Mouse (Mus musculus) CH12.LX (cell line): ENCODE measurements around the gene Fam71e2. TPM values are rescaled to one million over a fixed set of nuclear protein-coding genes. Genes with fewer than 3 reads are reported as not detected.

ENCODE experiments used
- DNase-seq: peaks from one replicate; pipeline ENCODE4 v3.0.0-alpha.2; 2013; ENCODE audit errors: extremely low read depth
- H3K27ac ChIP-seq: 2 replicates; pipeline ENCODE4 v1.5.1; 2012; ENCODE audit warnings: low read depth, mild to moderate bottlenecking, control low read depth, moderate library complexity; ENCODE audit not compliant: insufficient read depth
- H3K27me3 ChIP-seq: replicated peaks from 2 replicates; pipeline ENCODE3; 2012; ENCODE audit warnings: inconsistent platforms
- H3K36me3 ChIP-seq, 2 experiments: replicated peaks in 1 of 2; 2 replicates each; pipeline versions ENCODE3 to v1.6.1; 2012; ENCODE audit warnings: inconsistent platforms in 1 of 2, low read length in 1 of 2, mild to moderate bottlenecking in 1 of 2, mixed read lengths in 1 of 2, moderate library complexity in 1 of 2; ENCODE audit not compliant: control insufficient read depth in 1 of 2, insufficient read depth in 1 of 2
- H3K4me1 ChIP-seq, 2 experiments: 2 replicates each; pipeline ENCODE4 v1.6.1; 2012; ENCODE audit warnings: inconsistent platforms in 1 of 2, moderate library complexity in 1 of 2; ENCODE audit not compliant: insufficient read depth in 2 of 2, control insufficient read depth in 1 of 2
- H3K4me2 ChIP-seq: 2 replicates; pipeline ENCODE4 v1.6.1; 2012; ENCODE audit warnings: low read depth, mild to moderate bottlenecking, control low read depth; ENCODE audit not compliant: poor library complexity, insufficient read depth, severe bottlenecking
- H3K4me3 ChIP-seq, 3 experiments: fragments of 150-350 bp in 1 of 3; sonication (generic) in 1 of 3; replicated peaks in 1 of 3; 2 replicates each; pipeline versions ENCODE3 to v1.5.1; 2011 to 2012; ENCODE audit warnings: low read depth in 2 of 3, low read length in 2 of 3, mild to moderate bottlenecking in 2 of 3, moderate library complexity in 2 of 3, control low read depth in 1 of 3, improper control_type of control experiment in 1 of 3, inconsistent platforms in 1 of 3, mixed read lengths in 1 of 3; ENCODE audit not compliant: poor library complexity in 1 of 3
- H3K79me2 ChIP-seq: replicated peaks from 2 replicates; pipeline ENCODE4 v1.6.1; 2012; ENCODE audit warnings: mild to moderate bottlenecking, moderate library complexity; ENCODE audit not compliant: control insufficient read depth, poor library complexity, insufficient read depth, severe bottlenecking; ENCODE audit errors: extremely low read depth
- H3K9ac ChIP-seq: 2 replicates; pipeline ENCODE4 v1.6.1; 2012; ENCODE audit warnings: low read depth, mild to moderate bottlenecking, control low read depth, moderate library complexity; ENCODE audit not compliant: insufficient read depth
- H3K9me3 ChIP-seq: replicated peaks from 2 replicates; pipeline ENCODE3; 2012; ENCODE audit warnings: low read length, inconsistent platforms, mixed read lengths
- BHLHE40 ChIP-seq: IDR thresholded peaks from 2 replicates; pipeline ENCODE4 v1.6.1; 2011; ENCODE audit warnings: mild to moderate bottlenecking, low read depth, low read length, improper control_type of control experiment
- CHD1 ChIP-seq: IDR thresholded peaks from 2 replicates; pipeline ENCODE4 v1.6.1; 2012; ENCODE audit warnings: low read depth, low read length, improper control_type of control experiment, inconsistent platforms
- E2F4 ChIP-seq: IDR thresholded peaks from 2 replicates; pipeline ENCODE4 v1.6.1; 2011; ENCODE audit warnings: low read depth, low read length, improper control_type of control experiment; ENCODE audit not compliant: insufficient replicate concordance
- ELF1 ChIP-seq: IDR thresholded peaks from 2 replicates; pipeline ENCODE4 v1.6.1; 2014; ENCODE audit warnings: low read depth, mild to moderate bottlenecking, inconsistent platforms, low read length, improper control_type of control experiment
- EP300 ChIP-seq: IDR thresholded peaks from 2 replicates; pipeline ENCODE4 v1.6.1; 2011; ENCODE audit warnings: low read length, improper control_type of control experiment
- GABPA ChIP-seq: IDR thresholded peaks from 2 replicates; pipeline ENCODE4 v1.6.1; 2012; ENCODE audit warnings: low read depth, low read length, improper control_type of control experiment, inconsistent platforms; ENCODE audit not compliant: insufficient replicate concordance
- HCFC1 ChIP-seq: IDR thresholded peaks from 2 replicates; pipeline ENCODE4 v1.6.1; 2012; ENCODE audit warnings: low read depth, mild to moderate bottlenecking, inconsistent platforms, low read length, improper control_type of control experiment
- IRF4 ChIP-seq: IDR thresholded peaks from 2 replicates; pipeline ENCODE4 v1.6.1; 2014; ENCODE audit warnings: low read depth, mild to moderate bottlenecking, inconsistent platforms, low read length, improper control_type of control experiment
- JUN ChIP-seq: IDR thresholded peaks from 2 replicates; pipeline ENCODE4 v1.6.1; 2011; ENCODE audit warnings: low read depth, mild to moderate bottlenecking, low read length, improper control_type of control experiment, moderate library complexity; ENCODE audit not compliant: insufficient read depth
- JUND ChIP-seq: conservative IDR thresholded peaks from 2 replicates; pipeline ENCODE4 v1.6.1; 2011; ENCODE audit warnings: low read depth, low read length, improper control_type of control experiment
- MAFK ChIP-seq: IDR thresholded peaks from 2 replicates; pipeline ENCODE4 v1.6.1; 2011; ENCODE audit warnings: low read length, improper control_type of control experiment; ENCODE audit not compliant: insufficient replicate concordance
- MAX ChIP-seq: IDR thresholded peaks from 2 replicates; pipeline ENCODE4 v1.6.1; 2011; ENCODE audit warnings: low read length, improper control_type of control experiment
- MEF2A ChIP-seq: IDR thresholded peaks from 2 replicates; pipeline ENCODE4 v1.6.1; 2014; ENCODE audit warnings: low read depth, mild to moderate bottlenecking, inconsistent platforms, low read length, improper control_type of control experiment, borderline replicate concordance
- MYC ChIP-seq: IDR thresholded peaks from 2 replicates; pipeline ENCODE4 v1.6.1; 2011; ENCODE audit warnings: low read depth, mild to moderate bottlenecking, improper control_type of control experiment, low read length
- NELFE ChIP-seq: IDR thresholded peaks from 2 replicates; pipeline ENCODE4 v1.6.1; 2011; ENCODE audit warnings: low read depth, low read length, improper control_type of control experiment
- NRF1 ChIP-seq: IDR thresholded peaks from 2 replicates; pipeline ENCODE4 v1.6.1; 2014; ENCODE audit warnings: low read depth, mild to moderate bottlenecking, inconsistent platforms, low read length, improper control_type of control experiment, moderate library complexity
- PAX5 ChIP-seq: IDR thresholded peaks from 2 replicates; pipeline ENCODE4 v1.6.1; 2012; ENCODE audit warnings: low read length, inconsistent platforms, mixed read lengths
- POLR2AphosphoS2 ChIP-seq: IDR thresholded peaks from 2 replicates; pipeline ENCODE4 v1.6.1; 2011; ENCODE audit warnings: low read depth, low read length, improper control_type of control experiment
- RCOR1 ChIP-seq: conservative IDR thresholded peaks from 2 replicates; pipeline ENCODE4 v1.6.1; 2012; ENCODE audit warnings: low read depth, mild to moderate bottlenecking, inconsistent platforms, low read length, improper control_type of control experiment
- SIN3A ChIP-seq: IDR thresholded peaks from 2 replicates; pipeline ENCODE4 v1.6.1; 2012; ENCODE audit warnings: low read length, improper control_type of control experiment, inconsistent platforms
- TBP ChIP-seq: conservative IDR thresholded peaks from 2 replicates; pipeline ENCODE4 v1.6.1; 2011; ENCODE audit warnings: low read depth, low read length, improper control_type of control experiment
- TCF12 ChIP-seq: IDR thresholded peaks from 2 replicates; pipeline ENCODE4 v1.6.1; 2014; ENCODE audit warnings: low read depth, mild to moderate bottlenecking, inconsistent platforms, low read length, improper control_type of control experiment
- USF2 ChIP-seq: conservative IDR thresholded peaks from 2 replicates; pipeline ENCODE4 v1.6.1; 2011; ENCODE audit warnings: low read depth, low read length, improper control_type of control experiment
- ZC3H11A ChIP-seq: IDR thresholded peaks from 2 replicates; pipeline ENCODE4 v1.6.1; 2012; ENCODE audit warnings: low read depth, mild to moderate bottlenecking, inconsistent platforms, low read length, improper control_type of control experiment
- ZKSCAN1 ChIP-seq: IDR thresholded peaks from 2 replicates; pipeline ENCODE4 v1.6.1; 2012; ENCODE audit warnings: low read depth, inconsistent platforms, low read length, improper control_type of control experiment, borderline replicate concordance
- ZMIZ1 ChIP-seq: IDR thresholded peaks from 2 replicates; pipeline ENCODE4 v1.6.1; 2012; ENCODE audit warnings: low read depth, mild to moderate bottlenecking, inconsistent platforms, low read length, improper control_type of control experiment
- ZNF384 ChIP-seq: IDR thresholded peaks from 2 replicates; pipeline ENCODE4 v1.6.1; 2012; ENCODE audit warnings: low read depth, low read length, improper control_type of control experiment, inconsistent platforms
- dilution Hi-C: fragments of 300-500 bp; cut with MboI; formaldehyde crosslinking; loops from 2 replicates; pipeline ENCODE4 v1.14.3; 2020; ENCODE audit warnings: low sequenced_read_pairs; ENCODE audit not compliant: extremely low pct_unique_long_range_greater_than_20kb, extremely low pct_ligation_motif_present
- in situ Hi-C: fragments of 300-500 bp; cut with MboI; formaldehyde crosslinking; loops from 3 replicates; pipeline ENCODE4 v1.14.3; 2019; ENCODE audit warnings: low sequenced_read_pairs, low pct_ligation_motif_present, low pct_unique_long_range_greater_than_20kb, mixed read lengths
- polyA plus RNA-seq: library from polyadenylated mRNA; unstranded; fragments of >175 nt; gene quantifications from 2 replicates; pipeline ENCODE4 v1.2.1, GENCODE M21; 2012; ENCODE audit warnings: low read depth; ENCODE audit not compliant: insufficient read length
- total RNA-seq, 2 experiments: library from RNA; depleted of rRNA; stranded (reverse); fragments of 300-350 nt in 1 of 2; fragments of >200 nt in 1 of 2; gene quantifications; 2 replicates each; pipeline ENCODE4 v1.2.3; 2012 to 2014

Gene Fam71e2
- total and polyA plus RNA-seq, 3 experiments = not detected

DNA sequence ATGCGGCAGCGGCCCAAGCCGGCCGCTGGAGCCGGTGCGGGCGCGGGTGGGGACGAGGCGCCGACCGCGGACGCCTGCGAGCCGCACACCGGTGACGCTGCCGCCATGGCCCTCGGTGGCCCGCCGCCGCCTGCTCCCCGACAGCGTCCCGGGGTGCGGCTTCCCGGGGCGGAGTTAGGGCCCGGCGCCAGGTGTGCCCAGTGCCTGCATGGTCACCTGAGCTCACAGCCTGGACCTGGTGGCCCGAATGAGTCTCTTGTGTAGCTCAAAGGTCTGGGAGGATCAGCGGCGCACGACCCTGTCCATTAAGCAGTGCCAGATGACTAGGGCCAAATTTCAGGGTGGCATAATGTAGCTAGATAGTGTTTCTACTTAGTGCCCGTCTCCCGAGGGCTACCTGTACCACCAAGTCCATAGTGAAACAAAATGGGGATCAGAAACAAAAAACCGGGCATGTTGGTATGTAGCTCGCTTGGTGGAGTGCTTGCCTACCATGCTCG is 18.4 kb upstream of the Fam71e2 start, which contains the start of gene Tmem238:
Gene Tmem238 (minus strand): TSS at position 221 of the 500 bp plus-strand sequence.
- Histone ChIP-seq H3K27ac (peak within 1 kb of the TSS; percentile 79), H3K9ac (peak within 1 kb of the TSS; percentile 73), H3K27me3 (peaks cover 3% of the 10 kb centered on the region), H3K4me2 (peak within 1 kb of the TSS; percentile 83)
- in situ Hi-C loops = loop anchor here (10.0 kb wide), 2 partner anchors 85 to 165 kb away; no protein-coding TSS in a partner anchor
- TF ChIP-seq IRF4 = no peak
- TF ChIP-seq BHLHE40 = 0 out of 2 replicates have a peak, but pooled peaks have one; percentile 12
- TF ChIP-seq, all 38 proteins: peak for 1
- H3K79me2 ChIP-seq = peaks cover 17% of the 10 kb centered on the region
- peaks cover 13 to 23% of the 10 kb centered on the region in 2 experiments for H3K36me3 ChIP-seq
- H3K4me1 ChIP-seq = peaks cover 1 to 24% of the 10 kb centered on the region in 2 experiments; a peak in 2 of 4 replicates
- no peak for DNase-seq
- no peaks in the 10 kb centered on the region for H3K9me3 ChIP-seq
- peak within 1 kb of the TSS; percentile 48 to 87 (median 66) for H3K4me3 ChIP-seq
- dilution Hi-C loops = no loop called here

DNA sequence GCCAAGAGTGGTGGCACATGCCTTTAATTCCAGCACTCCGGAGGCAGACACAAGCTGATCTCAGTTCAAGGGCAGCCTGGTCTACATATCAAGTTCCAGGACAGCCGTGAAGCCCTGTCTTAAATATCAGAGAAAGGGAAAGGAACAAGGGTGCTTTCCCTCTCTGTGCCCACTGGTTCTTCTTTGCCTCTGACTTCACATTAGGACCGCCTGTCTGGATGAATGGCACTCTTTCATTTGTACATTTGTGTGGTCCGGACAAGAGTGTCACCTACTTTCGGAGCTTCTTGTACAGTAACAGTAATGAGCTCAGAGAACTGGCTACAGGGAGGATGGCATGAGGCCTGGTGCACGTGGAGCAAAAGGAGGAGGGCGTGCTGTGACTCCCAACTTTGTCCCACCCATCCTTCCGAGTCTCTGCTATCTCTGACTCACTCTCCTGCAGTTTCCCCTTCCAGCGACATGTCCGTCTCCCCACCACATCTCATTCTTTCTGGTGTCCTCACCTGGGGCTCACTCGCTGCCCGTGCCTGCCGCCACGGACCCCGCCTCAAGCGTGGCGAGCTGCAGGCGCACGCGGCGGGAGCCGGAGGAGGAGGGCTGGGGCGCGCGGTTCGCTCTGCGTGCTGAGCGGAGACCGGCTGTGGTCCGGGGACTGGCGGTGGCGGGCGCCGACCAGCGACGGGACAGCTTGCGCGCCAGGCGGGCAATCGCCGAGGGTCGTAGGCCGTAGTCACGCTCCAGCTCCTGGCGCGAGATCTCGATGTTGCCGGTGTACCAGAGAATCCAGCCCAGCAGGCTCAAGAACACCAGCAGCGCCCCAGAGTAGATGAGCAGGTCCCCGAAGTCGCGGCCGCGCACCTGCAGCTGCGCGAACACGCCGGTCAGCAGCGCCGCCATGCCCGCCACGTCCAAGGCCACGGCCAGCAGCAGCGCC is 17.7 kb upstream of the Fam71e2 start:
- Histone ChIP-seq H3K27me3 (peaks cover 3% of the 10 kb centered on the region), H3K27ac (peak overlapping the region; percentile 79), H3K4me2 (peak overlapping the region; percentile 83), H3K79me2 (peaks cover 9% of the 10 kb centered on the region), H3K9ac (peak overlapping the region; percentile 73), H3K4me1 (peaks cover 0 to 19% of the 10 kb centered on the region in 2 experiments; a peak in 2 of 4 replicates), H3K4me3 (peak overlapping the region; percentile 48 to 87 (median 66)), H3K9me3 (no peaks in the 10 kb centered on the region), H3K36me3 (peaks cover 6 to 23% of the 10 kb centered on the region in 2 experiments)
- dilution Hi-C loops = no loop called here
- DNase-seq = peak; percentile 67
- in situ Hi-C loops = loop anchor here (10.0 kb wide), 2 partner anchors 84 to 164 kb away; no protein-coding TSS in a partner anchor
- TF ChIP-seq JUND (no peak), ZC3H11A (no peak), TBP (peak; percentile 68), MYC (peak; percentile 99), USF2 (no peak; the same call in 1 of the 2 replicates), ZNF384 (no peak), EP300 (no peak), HCFC1 (no peak), RCOR1 (peak; percentile 12; the same call in 1 of the 2 replicates), ZMIZ1 (no peak), SIN3A (peak; percentile 35; the same call in 1 of the 2 replicates), GABPA (no peak), E2F4 (no peak), JUN (no peak), TCF12 (peak; percentile 60; the same call in 1 of the 2 replicates), CHD1 (peak; percentile 15; the same call in 1 of the 2 replicates), POLR2AphosphoS2 (peak; percentile 36; the same call in 1 of the 2 replicates), MAX (peak; percentile 97), MAFK (no peak), NRF1 (peak; percentile 50; the same call in 1 of the 2 replicates), NELFE (peak; percentile 64; the same call in 1 of the 2 replicates), BHLHE40 (peak; percentile 86), MEF2A (peak; percentile 7; the same call in 1 of the 2 replicates), PAX5 (no peak), ZKSCAN1 (no peak), ELF1 (no peak)
